Mouse (Mus musculus): ENCODE measurements around the gene Tdrd7.

DNA sequence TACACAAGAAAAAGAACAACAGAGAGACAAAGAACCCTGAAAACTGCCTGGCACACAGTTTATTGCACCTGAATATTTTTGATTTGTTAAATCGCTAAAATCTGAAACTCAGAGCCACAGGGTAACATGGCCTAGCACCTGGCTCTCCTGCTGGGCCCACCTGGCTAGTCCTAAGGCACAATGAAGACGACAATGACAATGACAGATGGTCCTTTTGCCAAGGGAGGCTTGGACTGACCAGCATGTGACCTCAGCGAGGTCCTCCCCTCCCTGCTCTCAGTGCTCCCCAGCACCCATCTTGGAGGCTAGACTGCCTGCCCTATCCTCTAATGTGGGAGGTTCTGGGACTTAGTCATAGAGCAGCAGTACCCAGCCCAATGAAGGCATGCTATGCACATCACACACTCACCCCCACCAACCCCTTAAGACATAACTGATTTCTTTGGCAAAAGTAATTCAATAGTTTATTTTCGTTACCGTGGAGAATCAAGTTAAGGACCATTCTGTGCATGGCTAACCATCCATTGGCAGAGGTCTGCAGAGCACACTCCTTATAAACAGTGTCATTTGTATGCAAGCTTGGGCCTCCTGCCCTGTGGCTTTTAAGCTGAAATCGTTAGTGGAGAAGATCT lies 104.8 kb downstream of the Tdrd7 start:
- TF ChIP-seq POLR2A (IDR thresholded peaks at IDR 0.05; ENCODE audit: control insufficient read depth, extremely low read depth, insufficient read depth, low read length, poor library complexity) (no peak), CTCF (IDR thresholded peaks at IDR 0.05; ENCODE audit: borderline replicate concordance, control insufficient read depth, extremely low read depth, insufficient read depth, low read length, poor library complexity) (no peak)
